Mouse (Mus musculus): ENCODE data around the gene Foxn3.

The Foxn3 gene

DNA sequence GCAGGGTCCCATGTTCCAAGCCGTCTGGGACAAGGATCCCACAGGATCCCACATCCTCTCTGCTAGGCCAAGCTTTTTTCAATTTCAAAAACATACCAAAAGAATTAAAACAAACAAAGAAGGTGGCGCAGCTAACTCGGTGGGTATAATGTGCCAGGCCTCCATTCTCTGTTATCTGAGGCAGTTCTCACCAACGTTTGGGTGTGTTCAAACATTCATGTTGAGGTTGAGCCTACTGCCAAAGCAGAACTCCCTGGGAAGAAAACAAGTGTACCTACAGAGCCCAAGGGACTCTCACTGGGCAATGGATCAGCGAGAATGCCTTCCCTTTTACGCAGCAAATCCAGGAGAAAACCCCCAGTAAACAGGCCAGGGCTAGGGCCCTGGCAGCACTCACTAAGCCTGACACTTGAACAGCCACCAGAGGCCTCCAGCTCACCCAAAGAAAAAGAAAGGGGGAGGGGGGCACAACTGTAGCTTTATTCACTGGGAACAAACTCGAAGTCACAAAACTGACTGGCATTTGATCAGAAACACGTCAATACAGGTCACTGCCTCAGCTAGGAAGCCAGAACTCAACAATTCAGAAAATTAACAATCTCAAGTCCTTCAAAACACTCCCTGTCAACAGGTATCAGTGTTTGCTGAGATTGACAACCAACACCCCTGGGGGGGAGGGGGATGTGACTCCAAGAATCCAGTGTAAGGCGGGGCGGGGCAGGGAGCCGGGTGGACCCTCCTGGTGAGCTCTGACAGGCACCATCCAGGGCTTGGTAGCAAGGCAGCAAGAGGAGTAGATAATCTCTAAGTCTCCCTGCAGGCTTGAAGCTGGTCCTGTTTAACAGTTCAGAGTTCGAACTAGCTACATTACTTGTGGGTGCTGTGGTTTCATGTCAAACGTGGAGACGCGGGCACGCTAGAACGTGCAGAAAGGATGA, 177.2 kb downstream of the Foxn3 start:
- in situ Hi-C loops (cut with MseI, MboI) = no loop called here

DNA sequence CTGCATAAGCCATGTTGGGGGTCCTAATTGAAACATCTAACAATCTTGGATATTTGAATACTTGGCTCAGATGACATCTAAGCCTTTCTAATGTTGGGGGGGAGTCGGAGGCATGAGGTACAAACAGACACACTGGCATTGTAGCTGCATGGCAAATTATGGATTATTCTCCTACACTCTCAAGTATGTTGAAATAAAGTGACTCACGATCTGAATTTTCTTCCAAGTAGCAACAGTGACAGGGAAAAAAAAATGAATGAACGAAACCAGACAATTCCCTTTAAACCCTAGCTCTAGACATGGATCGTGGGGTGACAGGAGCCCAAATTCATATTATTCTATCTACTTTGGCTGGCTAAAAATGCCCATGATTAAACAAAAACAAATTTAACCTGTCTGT, 178.3 kb downstream of the Foxn3 start:
- in situ Hi-C loops (cut with MseI, MboI) = no loop called here

DNA sequence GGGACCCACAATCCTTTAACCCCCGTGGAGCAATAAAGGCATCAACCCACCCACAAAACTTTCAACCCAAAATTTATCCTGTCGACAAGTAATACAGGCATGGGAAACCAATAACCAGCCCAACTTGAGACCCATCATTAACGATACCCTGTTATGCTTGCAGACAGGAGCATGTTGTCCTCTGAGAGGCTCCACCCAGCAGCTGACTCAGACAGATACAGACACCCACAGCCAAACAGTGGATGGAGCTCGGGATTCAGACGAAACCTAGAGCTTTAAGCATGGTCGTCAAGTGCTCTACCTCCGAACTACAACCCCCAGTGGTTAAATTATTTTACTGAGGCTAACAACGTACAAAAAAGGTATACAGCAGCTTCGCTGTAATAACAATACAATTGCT, 182.1 kb downstream of the Foxn3 start:
- in situ Hi-C loops (cut with MseI, MboI) = no loop called here

DNA sequence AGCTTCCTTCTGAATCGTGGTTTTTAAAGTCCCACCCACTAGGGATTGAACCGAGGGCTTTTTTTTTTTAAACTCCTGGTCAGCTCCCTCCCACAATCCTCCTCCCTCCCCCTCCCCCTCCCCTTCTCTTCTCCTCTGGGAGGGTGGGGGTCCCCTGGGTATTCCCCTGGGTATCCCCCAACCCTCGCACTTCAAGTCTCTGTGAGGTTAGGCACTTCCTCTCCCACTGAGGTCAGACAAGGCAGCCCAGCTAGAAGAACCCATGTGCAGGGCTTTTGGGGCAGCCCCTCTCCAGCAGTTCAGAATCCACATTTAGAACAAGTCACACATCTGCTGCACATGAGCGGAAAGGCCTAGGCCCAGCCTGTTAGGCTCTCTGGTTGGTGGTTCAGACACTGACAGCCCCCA, 182.5 kb downstream of the Foxn3 start:
- in situ Hi-C loops (cut with MseI, MboI) = no loop called here

DNA sequence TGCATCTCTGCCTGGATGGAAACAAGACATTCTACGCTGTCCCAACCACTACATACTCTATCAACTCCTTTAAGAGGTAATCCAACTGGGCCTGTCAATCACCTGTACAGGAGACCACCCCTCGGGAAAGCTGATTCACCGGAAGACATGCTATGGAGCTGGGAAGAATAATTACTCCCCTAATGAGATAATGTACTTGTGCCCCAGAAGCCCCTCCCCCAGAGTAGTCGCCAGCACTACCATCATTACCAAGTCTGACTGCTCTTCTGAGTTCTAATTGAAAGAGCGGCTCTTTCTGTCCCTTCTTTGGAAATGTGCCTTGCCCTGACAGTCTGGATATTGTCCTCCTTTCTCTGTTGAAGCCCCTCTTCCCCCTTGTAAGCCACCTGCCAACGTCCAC, 183.3 kb downstream of the Foxn3 start:
- in situ Hi-C loops (cut with MseI, MboI) = no loop called here

DNA sequence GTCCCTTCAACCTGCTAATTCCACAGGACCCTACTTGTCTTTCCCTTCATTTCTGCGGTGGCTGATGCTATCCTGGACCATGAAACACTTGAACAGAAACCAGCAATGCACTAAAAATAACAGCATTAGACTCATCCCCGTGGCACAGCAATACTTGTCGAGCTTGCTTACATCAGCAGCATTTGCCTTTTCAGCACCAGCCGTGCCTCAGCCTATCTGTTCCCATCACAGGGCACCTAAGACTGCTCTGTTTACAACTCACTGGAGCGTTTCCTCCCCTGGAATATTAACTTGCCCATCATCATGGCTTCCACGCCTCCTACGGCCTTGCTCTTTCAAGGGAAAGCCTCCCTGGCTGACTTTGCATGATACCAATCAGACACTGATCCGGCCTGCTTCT, 185.1 kb downstream of the Foxn3 start:
- in situ Hi-C loops (cut with MseI, MboI) = no loop called here

DNA sequence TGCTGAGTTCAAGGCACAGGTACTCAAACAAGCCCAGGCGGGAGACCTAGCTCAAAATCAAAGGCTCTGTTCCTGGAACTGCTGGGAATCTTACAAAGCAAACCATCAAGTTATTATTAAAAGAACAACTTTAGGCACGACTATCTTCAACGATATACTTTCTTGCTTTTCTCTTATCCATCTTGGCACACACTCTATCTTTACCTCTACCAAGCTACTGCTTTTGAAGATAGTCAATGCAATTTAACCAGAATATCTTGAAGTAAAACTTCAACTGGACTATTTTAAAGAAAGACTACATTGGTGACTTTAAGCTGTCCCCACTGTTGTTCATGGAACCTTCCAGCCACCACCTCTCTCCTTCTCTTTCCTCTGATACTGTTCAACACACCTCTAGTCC, 185.7 kb downstream of the Foxn3 start:
- in situ Hi-C loops (cut with MseI, MboI) = no loop called here

DNA sequence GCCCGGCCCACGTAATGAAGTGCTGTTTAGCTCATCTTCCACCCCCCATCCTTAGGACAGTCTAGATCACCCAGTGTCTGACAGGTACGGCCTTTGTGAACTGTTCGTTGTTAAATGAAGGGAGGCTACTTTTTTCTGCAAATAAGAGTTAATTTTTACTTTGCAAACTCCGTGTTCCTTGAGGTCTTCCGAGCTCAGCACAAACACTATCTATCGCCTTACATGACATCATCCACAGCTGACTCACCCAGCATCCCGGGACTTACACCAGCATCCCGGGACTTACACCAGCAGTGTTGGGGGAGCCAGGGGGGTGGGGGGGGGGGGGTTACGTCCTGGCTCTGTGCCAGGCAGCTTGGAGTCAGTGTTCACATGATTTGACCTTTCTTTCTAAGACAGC, 186.3 kb downstream of the Foxn3 start:
- in situ Hi-C loops (cut with MseI, MboI) = no loop called here

DNA sequence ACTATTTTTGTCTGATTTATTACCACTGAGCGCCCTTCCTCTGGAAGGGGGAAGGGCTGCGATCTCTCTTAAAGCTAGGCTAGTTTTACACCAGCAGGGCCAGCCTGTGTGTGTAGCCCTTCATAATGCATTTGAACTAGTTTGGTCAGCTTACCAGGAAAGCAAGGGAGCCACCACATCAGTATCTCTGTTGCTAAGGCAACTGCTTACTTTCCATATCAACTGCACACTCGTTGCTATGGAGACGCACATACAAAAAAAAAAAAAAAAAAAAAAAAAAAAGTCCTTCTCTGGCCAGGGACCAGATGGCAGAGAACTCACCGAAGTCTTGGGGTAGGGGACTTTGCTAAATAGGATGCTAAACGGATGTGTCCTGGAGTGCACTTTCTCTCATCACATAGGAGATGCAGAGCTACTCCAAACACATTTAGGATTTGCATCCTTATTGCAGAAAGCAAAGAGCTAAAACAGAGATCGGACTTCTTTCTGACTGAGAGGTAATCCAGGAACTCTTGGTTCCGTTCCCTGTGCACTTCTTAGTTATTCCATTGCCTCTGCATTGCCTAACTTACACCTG, 187.4 kb downstream of the Foxn3 start:
- in situ Hi-C loops (cut with MseI, MboI) = no loop called here

DNA sequence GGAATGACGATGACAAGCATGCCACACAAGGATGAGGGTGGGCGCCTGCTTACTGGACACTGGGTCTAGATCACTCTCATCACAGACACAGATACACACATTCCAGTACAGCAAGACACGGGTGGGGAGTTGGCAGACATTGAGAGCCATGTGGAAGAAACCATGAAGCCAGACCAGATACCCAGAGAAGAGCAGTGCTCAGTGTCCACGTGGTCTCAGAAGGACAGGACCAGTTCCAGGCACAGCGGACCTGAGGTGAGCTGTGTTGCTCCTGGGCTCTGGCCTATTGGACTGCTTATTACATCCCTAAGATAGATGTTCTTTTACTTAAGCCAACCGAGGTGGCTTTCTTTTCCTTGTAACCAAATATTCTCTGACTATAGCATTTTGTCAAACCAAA, 188.0 kb downstream of the Foxn3 start:
- in situ Hi-C loops (cut with MseI, MboI) = no loop called here

DNA sequence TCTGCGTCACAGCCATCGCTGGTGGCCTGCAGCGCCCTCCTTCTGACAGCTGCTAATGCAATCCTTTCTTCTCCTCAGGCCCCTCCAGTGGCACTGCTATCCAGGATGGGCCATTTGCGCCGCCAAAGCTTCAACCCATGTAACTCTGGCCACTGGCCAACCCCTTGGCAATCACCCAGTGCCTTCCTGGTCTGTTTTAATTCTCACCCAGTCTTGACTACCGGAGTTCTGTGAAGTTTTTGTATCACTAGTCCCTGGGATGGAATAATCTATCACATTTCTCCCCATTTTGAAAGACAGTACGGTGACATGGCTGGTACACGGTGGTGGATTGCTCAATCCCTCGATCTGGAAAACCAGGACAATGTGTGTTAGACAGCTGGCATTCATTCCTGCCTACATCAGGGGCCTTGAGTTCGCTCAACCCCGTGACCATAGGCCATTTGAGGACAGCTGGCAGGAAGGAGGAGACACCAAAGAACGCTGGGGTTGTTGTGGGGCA, 189.2 kb downstream of the Foxn3 start:
- in situ Hi-C loops (cut with MseI, MboI) = no loop called here

DNA sequence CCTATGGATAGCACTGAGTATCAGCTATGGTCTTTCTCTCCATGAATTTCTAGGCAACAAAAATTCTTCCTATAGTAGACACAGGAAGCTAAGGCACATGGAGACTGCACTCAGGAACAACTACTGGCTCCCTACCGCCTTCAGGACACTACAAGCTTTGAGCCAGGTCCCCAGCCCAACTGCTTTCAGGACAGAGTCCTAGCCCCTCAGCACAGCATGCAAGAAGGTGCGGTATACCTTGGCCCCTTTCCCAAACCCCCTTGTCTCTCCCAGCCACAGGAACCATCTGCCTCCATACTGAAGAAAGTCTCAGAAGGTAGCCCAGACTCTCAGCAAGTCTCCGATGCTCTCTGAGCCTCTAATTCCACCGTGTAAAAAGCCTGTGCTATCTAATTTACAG, 189.8 kb downstream of the Foxn3 start:
- in situ Hi-C loops (cut with MseI, MboI) = no loop called here

DNA sequence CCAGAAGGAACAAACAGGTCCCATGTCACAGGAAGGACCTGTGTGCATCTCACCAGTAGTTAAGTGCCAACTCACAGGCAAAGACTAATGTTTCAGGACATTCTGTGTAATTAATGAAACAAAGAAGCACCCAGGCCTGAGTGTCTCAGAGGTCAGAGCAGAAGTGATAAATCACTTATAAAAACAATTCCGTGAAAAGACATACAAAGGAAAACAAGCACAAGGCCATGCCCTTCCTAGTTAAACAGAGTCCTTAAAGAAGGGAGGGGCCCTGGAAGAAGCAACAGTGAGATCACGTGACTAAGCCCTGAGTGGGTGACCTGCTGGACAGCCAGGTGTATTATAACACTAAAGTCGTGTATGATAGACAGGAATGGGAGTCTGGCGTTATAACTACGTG, 191.9 kb downstream of the Foxn3 start:
- in situ Hi-C loops (cut with MseI, MboI) = no loop called here

DNA sequence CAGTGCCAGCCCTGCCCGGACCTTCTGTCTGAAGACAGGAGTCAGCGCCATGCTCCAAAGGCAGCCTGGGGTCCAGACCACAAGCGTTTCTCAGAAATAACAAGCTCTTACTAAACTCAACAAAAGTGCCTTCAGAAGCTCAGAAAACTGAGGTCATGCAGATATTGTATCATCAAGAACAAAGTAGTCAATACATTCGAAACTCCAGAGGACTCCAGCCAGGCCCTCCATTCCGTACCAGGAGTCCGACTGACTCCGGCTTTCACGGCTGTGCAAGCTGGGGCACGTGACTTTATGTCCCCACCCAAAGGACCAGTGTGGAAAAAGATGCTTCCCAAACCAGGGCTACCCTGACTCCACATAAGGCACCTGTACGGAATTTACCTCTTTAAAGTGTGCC, 195.1 kb downstream of the Foxn3 start:
- in situ Hi-C loops (cut with MseI, MboI) = no loop called here

DNA sequence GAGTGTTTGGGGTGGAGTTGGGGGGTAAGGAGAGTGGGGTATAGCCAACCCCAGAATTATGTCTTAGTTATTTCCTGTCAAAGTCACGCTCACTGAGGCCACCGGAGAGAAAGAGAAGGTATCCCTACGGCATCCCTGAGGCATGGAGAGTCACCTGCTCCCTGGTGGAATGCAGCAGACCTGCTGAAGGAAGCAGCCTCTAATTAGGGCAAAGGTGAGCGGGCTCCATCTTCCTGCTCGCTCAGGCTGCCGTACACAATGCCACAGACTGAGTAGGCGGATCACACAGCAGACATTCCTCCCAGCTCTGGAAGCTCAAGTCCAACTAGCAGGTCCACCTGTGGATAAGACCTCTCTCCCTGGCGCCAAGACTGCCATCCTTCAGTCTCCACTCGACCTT, 197.4 kb downstream of the Foxn3 start:
- in situ Hi-C loops (cut with MseI, MboI) = no loop called here

DNA sequence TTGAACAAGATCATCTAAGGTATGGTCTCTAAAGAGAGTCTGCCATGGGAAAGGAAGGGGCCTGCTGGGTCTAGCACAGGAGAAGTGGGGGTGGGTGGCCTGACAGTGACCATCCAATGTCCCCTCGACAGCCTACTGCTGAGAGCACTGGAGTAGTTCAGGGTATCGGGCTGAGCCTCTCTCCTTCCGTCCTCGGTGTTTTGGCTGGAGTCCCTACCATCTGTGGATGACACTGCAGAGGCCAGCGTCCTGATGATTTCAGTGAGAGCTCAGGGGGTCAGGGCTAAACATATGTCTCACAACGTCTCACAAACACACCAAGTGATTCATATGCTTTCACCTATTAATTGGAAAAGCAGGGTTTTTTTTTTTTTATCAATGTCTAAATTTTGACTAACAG, 199.2 kb downstream of the Foxn3 start:
- in situ Hi-C loops (cut with MseI, MboI) = no loop called here

DNA sequence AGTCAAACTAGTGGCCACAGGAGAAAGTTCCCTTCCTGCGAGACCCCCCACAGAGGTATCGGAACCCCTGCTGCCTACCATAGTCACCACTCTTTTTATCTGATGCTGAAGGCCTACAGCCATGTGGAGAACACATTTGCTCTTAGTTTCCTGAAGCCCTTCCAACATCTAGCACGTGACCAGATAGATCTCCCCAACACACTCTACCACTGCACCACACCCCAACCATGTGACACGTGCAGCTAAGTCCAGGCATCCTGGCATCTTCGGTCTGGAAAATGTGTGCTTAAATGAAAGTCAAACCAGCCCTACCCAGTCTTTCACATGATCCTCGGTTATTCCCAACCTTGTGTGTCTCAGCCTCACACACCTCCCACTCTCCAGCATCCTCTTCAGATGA, 200.4 kb downstream of the Foxn3 start:
- in situ Hi-C loops (cut with MseI, MboI) = no loop called here

DNA sequence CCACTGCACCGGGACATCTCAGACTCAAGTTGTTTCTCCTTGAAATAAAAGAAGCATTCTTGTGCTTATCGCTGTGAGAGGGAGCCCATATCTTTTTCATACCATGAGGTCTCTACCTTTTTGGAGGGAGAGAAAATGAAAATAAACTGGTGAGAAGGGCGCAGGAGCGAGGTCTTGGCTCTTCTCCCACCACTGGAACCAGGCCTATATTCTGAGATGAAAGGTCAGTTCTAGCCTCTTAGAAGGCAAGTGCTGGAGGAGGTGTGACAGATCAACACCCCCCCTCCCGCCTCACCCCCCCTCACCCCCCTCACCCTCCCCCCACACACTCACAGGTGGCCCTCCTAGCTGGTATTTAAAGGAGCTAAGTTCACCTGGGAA, 201.6 kb downstream of the Foxn3 start:
- in situ Hi-C loops (cut with MseI, MboI) = no loop called here

DNA sequence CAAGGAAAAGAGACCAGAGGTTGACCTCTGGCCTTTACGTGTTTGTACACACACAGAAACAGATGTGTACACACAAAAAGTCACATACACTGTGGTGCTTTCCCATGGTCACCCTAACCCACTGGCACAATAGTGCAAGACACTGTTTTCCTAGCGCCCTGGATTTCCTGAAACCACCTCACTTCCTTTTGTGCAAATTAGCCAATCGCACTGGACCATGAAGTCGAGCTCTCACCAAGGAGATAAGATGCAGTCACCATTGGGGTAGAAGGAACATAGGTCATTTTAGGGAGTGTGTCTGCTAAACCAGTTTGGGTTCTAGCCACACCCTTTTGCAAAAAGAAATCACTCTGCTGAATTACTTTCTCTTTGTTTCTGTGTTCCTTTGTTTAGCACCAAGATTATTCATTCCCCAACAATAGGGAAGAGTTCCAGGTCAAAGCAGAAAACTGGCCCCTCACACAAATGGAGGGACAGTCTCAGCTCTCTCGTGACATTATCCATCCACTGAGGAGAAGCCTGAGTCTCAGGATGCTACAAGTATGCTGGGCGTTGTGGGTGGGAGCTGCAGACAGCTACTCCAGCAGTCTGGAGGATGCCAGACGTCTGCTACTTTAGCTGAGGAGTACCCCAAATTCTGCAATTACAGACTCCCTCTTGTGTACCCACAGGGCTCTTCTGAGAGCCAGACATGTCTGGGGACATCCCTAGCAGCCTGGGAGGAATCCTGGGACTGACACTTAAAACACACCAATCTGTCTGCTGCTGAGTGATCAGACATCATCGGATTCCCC, 202.2 kb downstream of the Foxn3 start:
- in situ Hi-C loops (cut with MseI, MboI) = no loop called here

DNA sequence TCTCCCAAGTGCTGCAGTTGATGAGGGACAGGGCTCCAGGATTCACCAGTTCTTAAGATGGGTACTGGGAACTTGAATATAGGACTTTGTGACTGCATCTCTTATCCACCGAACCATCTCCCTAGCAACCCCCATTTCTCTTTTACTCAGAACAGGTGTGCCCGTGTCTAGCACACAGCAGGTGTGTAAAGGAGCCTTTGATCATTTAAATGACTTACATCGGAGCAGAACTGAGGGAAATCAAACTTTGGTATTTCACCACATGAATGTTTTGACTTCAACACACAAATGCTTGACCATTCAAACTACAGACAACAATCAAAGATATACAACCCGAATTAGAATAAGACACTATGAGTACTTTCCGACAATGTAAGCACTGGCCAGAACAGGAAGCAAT, 204.7 kb downstream of the Foxn3 start:
- in situ Hi-C loops (cut with MseI, MboI) = no loop called here

DNA sequence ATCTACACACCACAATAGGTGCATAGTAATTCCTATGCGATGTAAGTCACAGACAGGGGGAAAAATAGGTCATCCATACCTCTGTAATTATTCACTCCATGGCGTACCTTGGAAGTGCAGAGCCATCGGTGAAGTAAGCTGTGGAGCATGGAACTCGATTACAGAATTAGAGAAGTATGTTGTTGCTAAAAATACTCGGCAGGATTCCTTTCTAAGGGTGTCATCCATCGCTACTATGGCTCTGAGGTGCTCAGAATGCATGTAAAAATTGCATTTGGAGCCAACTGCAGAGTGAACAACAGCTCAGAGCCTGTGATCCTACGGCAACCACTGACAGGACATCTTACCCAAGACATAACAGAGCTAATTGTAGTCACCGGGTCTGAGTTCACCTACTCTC, 206.7 kb downstream of the Foxn3 start:
- in situ Hi-C loops (cut with MseI, MboI) = no loop called here

DNA sequence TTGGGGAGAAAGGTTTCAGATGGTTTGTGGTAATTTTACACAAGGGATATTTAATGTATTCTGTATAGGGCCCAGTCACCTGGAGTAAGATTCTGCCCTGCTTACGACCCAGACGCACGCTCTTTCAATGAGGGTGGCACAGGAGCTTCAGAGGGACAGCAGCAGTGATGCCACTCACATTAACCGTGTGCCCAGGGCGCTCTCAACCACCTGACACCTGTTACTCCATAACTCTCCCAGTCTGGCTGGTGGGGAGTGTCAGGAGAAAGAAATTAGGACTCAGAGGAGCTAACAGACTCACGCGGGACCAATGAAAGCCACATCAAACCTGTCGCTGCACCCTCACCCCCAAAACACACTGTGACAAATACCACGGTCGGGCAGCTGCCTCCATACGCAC, 209.7 kb downstream of the Foxn3 start:
- in situ Hi-C loops (cut with MseI, MboI) = no loop called here

DNA sequence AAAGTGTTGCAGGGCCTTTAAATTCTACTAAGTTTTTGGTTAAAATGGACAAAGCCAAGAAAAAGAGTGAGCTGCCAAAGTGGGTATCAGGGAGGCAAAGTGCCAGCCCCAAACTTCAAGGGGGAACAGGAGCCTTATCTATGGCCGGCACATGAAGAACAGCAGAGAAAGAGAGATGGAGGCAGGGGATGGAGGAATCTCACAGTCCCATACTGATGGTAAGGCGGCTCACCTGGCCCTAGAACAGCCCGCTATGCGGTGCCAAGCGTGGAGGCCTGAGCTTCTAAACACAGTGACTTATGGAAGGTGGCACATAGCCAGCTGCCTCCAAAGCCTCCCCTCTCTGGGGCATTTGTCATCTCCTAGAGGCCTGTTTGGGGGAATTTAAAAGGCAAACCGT, 210.8 kb downstream of the Foxn3 start:
- in situ Hi-C loops (cut with MseI, MboI) = no loop called here

All from mouse trophoblast stem cell (cell line).